Mouse (Mus musculus): ENCODE measurements at regions not wholly inside any gene's neighbourhood (a gene's known extent, or its start where the extent isn't known, plus 50 kb on each side); places are given as distances from the start of the nearest gene placed in this dataset.

- H3K79me2 ChIP-seq (replicated peaks; ENCODE audit: control insufficient read depth, extremely low read depth, insufficient read depth, poor library complexity, severe bottlenecking): no peaks in the 10 kb centered on the region
- no peaks in the 10 kb centered on the region for H3K36me3 ChIP-seq (replicated peaks in 1 of 2; ENCODE audit: control insufficient read depth in 1 of 2, insufficient read depth in 1 of 2, low read length in 1 of 2)
- no peaks in the 10 kb centered on the region for H3K27me3 ChIP-seq (replicated peaks)
- in situ Hi-C loops (cut with MboI; ENCODE audit: low pct_ligation_motif_present, low pct_unique_long_range_greater_than_20kb, low sequenced_read_pairs): loop anchor here (25.0 kb wide), 1 partner anchor 418 kb away; the partner anchor contains the start of gene Qk
- H3K4me1 ChIP-seq (ENCODE audit: control insufficient read depth in 1 of 2, insufficient read depth in 2 of 2): peaks cover 0 to 3% of the 10 kb centered on the region in 2 experiments; a peak in 1 of 4 replicates
- dilution Hi-C loops (cut with MboI; ENCODE audit: extremely low pct_ligation_motif_present, extremely low pct_unique_long_range_greater_than_20kb, low sequenced_read_pairs): no loop called here
- no peak for TF ChIP-seq RCOR1 (conservative IDR thresholded peaks at IDR 0.05; ENCODE audit: low read depth, low read length)
- TF ChIP-seq ZKSCAN1 (IDR thresholded peaks at IDR 0.05; ENCODE audit: borderline replicate concordance, low read depth, low read length): no peak
- TF ChIP-seq USF1 (IDR thresholded peaks at IDR 0.05; ENCODE audit: low read depth, low read length): no peak
- TF ChIP-seq ELF1 (IDR thresholded peaks at IDR 0.05; ENCODE audit: low read depth, low read length): no peak
- no peak for TF ChIP-seq PAX5 (IDR thresholded peaks at IDR 0.05; ENCODE audit: low read length)
- TF ChIP-seq NELFE (IDR thresholded peaks at IDR 0.05; ENCODE audit: low read depth, low read length): no peak
- TF ChIP-seq ETS1 (conservative IDR thresholded peaks at IDR 0.05; ENCODE audit: low read depth, low read length): no peak
- peak; percentile 71 for TF ChIP-seq RAD21 (IDR thresholded peaks at IDR 0.05; ENCODE audit: low read depth, low read length)
- no peak for TF ChIP-seq ZC3H11A (IDR thresholded peaks at IDR 0.05; ENCODE audit: low read depth, low read length)
- TF ChIP-seq POLR2A (IDR thresholded peaks at IDR 0.05; ENCODE audit: low read depth, low read length): no peak
- no peak for TF ChIP-seq EP300 (IDR thresholded peaks at IDR 0.05; ENCODE audit: low read length)
- peak; percentile 35 to 72; a peak in 3 of 4 replicates for TF ChIP-seq CTCF (conservative IDR thresholded peaks at IDR 0.05 in 1 of 2, IDR thresholded peaks at IDR 0.05 in 1 of 2; ENCODE audit: low read depth in 2 of 2, low read length in 2 of 2)
- TF ChIP-seq TBP (conservative IDR thresholded peaks at IDR 0.05; ENCODE audit: low read depth, low read length): no peak
- no peak for TF ChIP-seq MAFK (IDR thresholded peaks at IDR 0.05; ENCODE audit: insufficient replicate concordance, low read length)
- TF ChIP-seq NRF1 (IDR thresholded peaks at IDR 0.05; ENCODE audit: low read depth, low read length): no peak
- no peak for TF ChIP-seq IRF4 (IDR thresholded peaks at IDR 0.05; ENCODE audit: low read depth, low read length)
- TF ChIP-seq CHD2 (IDR thresholded peaks at IDR 0.05; ENCODE audit: low read length): no peak
- peak; percentile 62 for TF ChIP-seq SMC3 (IDR thresholded peaks at IDR 0.05; ENCODE audit: low read depth, low read length)
- no peak for TF ChIP-seq MEF2A (IDR thresholded peaks at IDR 0.05; ENCODE audit: borderline replicate concordance, low read depth, low read length)
- TF ChIP-seq JUN (IDR thresholded peaks at IDR 0.05; ENCODE audit: insufficient read depth, low read depth, low read length): no peak
- TF ChIP-seq MAZ (IDR thresholded peaks at IDR 0.05; ENCODE audit: low read depth, low read length): no peak
- H3K9me3 ChIP-seq (replicated peaks; ENCODE audit: low read length): no peaks in the 10 kb centered on the region
- H3K4me2 ChIP-seq (ENCODE audit: insufficient read depth, low read depth, poor library complexity, severe bottlenecking): no peak overlapping the region
- H3K27ac ChIP-seq (ENCODE audit: insufficient read depth, low read depth): no peak overlapping the region
- DNase-seq (ENCODE audit: extremely low read depth): peak; percentile 35
- no peak overlapping the region for H3K4me3 ChIP-seq (replicated peaks in 1 of 3; ENCODE audit: low read depth in 2 of 3, low read length in 2 of 3, poor library complexity in 1 of 3)
- no peak overlapping the region for H3K9ac ChIP-seq (ENCODE audit: insufficient read depth, low read depth)
Observed at GRCm38 (mm10) chr17:9893966-9894365, 224.4 kb upstream of the Pabpc6 start.

- Histone ChIP-seq H3K9me3 (replicated peaks; ENCODE audit: low read length) (no peaks in the 10 kb centered on the region), H3K9ac (ENCODE audit: insufficient read depth, low read depth) (no peak overlapping the region), H3K4me1 (ENCODE audit: control insufficient read depth in 1 of 2, insufficient read depth in 2 of 2) (peaks cover 0 to 2% of the 10 kb centered on the region in 2 experiments; a peak in 1 of 4 replicates), H3K27ac (ENCODE audit: insufficient read depth, low read depth) (no peak overlapping the region), H3K4me2 (ENCODE audit: insufficient read depth, low read depth, poor library complexity, severe bottlenecking) (peak overlapping the region; percentile 60; the same call in 1 of the 2 replicates), H3K4me3 (replicated peaks in 1 of 3; ENCODE audit: low read depth in 2 of 3, low read length in 2 of 3, poor library complexity in 1 of 3) (no peak overlapping the region), H3K27me3 (replicated peaks) (no peaks in the 10 kb centered on the region), H3K36me3 (replicated peaks in 1 of 2; ENCODE audit: control insufficient read depth in 1 of 2, insufficient read depth in 1 of 2, low read length in 1 of 2) (no peaks in the 10 kb centered on the region), H3K79me2 (replicated peaks; ENCODE audit: control insufficient read depth, extremely low read depth, insufficient read depth, poor library complexity, severe bottlenecking) (no peaks in the 10 kb centered on the region)
- in situ Hi-C loops (cut with MboI; ENCODE audit: low pct_ligation_motif_present, low pct_unique_long_range_greater_than_20kb, low sequenced_read_pairs): loop anchor here (25.0 kb wide), 1 partner anchor 420 kb away; the partner anchor contains the start of gene Qk
- DNase-seq (ENCODE audit: extremely low read depth): no peak
- TF ChIP-seq ZKSCAN1 (IDR thresholded peaks at IDR 0.05; ENCODE audit: borderline replicate concordance, low read depth, low read length) (no peak), RCOR1 (conservative IDR thresholded peaks at IDR 0.05; ENCODE audit: low read depth, low read length) (no peak), POLR2A (IDR thresholded peaks at IDR 0.05; ENCODE audit: low read depth, low read length) (no peak), JUN (IDR thresholded peaks at IDR 0.05; ENCODE audit: insufficient read depth, low read depth, low read length) (no peak), MAZ (IDR thresholded peaks at IDR 0.05; ENCODE audit: low read depth, low read length) (no peak), NRF1 (IDR thresholded peaks at IDR 0.05; ENCODE audit: low read depth, low read length) (no peak), MAX (IDR thresholded peaks at IDR 0.05; ENCODE audit: low read length) (no peak), UBTF (IDR thresholded peaks at IDR 0.05; ENCODE audit: low read depth, low read length) (no peak), GABPA (IDR thresholded peaks at IDR 0.05; ENCODE audit: insufficient replicate concordance, low read depth, low read length) (no peak), JUND (conservative IDR thresholded peaks at IDR 0.05; ENCODE audit: low read depth, low read length) (no peak), ZMIZ1 (IDR thresholded peaks at IDR 0.05; ENCODE audit: low read depth, low read length) (no peak), ETS1 (conservative IDR thresholded peaks at IDR 0.05; ENCODE audit: low read depth, low read length) (no peak), SMC3 (IDR thresholded peaks at IDR 0.05; ENCODE audit: low read depth, low read length) (no peak)
- dilution Hi-C loops (cut with MboI; ENCODE audit: extremely low pct_ligation_motif_present, extremely low pct_unique_long_range_greater_than_20kb, low sequenced_read_pairs): no loop called here
Observed at GRCm38 (mm10) chr17:9892776-9893175, 223.3 kb upstream of the Pabpc6 start.
